Mouse (Mus musculus) retina, embryonic 14.5 days (tissue): Measurements from ENCODE around the gene Klc3.

Source experiments
- DNase-seq: peaks from one replicate; pipeline ENCODE4 v3.0.0-alpha.2; 2015; ENCODE audit warnings: low spot score

The Klc3 gene

DNA sequence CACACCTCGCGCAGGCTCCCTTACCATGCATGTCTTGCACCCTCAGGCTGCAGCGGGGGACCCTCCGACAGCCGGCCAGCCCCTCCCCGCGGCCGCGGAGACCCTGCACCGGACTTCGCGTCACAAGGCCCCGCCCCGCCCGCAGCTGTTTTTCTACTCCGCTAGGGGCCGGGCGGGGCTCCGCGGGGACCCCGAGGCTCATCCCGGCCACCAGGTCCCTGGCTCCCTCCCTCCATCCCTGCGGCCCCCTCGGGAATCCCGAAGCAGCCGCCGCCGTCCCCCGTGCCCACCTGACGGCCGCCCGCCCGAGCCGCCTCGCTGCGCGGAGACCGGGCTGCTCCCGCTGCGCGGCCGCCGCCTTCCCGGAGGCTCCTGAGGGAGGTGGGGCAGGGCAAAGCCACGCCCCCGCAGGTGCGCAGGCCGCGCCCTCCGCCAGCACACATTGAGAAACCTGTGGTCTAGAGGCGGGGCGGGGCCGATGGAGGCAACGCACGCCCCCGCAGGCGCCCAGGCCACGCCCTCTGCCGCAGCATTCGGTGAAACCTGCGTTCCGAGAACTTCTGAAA lies at the start of gene Klc3:
Gene Klc3 (minus strand): TSS at position 374 of the 566 bp plus-strand sequence.
- peak; percentile 56 for DNase-seq

DNA sequence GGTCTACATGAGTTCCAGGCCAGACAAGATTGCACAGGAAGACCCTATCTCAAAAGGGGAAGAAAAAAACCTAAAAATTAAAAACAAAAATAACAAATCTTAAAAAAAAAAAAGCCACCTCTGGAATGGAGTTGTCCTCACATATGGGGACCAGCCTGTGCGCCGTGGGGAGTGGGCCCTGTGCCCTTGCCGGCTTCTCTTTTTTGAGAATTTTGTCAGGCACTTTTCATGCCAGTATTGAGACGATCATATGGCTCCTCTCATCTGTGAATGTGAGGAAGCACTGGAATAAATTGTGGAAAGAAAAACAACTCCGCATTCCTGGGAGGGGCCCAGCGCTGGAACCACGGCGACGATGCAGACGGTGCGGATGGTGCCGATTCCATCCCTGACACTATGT lies 45.3 kb upstream of the Klc3 start:
- no peak for DNase-seq

DNA sequence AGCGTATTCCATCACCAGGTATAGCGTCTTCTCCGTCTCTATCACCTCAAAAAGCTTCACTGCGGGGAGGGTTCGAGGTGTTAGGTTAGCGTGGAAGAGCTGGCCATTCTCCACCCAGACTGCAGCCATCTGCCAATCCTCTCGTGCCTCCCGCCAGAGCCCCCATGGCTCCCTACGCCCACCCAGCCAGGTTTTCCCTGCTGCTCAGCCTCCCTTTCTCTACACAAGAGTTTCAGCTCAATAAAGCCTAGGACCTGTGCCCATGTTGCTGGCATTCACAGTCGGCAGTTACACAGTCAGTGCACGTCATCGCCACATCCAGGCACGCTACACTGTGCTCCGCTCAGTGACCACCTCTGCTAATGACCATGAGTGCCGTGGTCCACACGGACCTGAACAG lies 43.8 kb upstream of the Klc3 start:
- DNase-seq, result no peak

DNA sequence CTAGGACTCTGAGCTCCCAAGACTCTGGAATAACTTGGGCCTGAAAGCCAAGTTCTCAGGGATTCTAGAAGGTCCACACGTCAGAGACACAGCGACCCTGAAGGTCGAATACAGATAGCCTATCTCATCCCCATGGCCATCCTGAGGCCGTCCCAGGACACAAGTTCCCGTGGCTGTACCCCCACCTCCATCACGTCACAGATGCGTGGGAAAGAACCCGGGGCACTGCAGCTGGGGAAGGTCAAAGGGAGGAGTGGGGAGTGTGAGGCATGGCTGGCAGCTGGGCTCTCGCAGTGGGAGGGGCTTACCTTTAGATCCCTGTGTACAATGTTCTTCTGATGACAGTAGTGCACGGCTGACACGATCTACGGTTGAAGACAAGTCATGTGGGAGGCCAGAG lies 40.9 kb upstream of the Klc3 start:
- DNase-seq, result no peak

DNA sequence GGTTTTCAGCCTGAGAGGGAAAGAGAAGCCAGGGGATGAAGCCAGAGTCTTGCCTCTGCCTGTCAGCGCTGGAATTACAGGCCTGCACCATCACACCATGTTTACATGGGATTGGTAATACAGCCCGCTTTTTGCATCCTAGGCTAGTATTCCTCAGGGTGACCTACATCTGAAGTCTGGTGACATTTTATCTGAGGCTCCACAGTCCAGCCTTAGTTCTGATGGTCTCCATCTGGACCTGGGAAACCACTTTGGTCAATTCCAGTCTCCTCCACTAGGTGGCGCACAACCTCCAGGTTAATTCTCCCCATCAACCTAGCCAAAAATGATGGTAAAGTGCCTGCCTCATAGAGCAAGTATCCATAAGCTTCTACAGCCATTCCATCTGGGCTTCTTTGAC lies 39.4 kb upstream of the Klc3 start:
- DNase-seq, result peak; percentile 92

DNA sequence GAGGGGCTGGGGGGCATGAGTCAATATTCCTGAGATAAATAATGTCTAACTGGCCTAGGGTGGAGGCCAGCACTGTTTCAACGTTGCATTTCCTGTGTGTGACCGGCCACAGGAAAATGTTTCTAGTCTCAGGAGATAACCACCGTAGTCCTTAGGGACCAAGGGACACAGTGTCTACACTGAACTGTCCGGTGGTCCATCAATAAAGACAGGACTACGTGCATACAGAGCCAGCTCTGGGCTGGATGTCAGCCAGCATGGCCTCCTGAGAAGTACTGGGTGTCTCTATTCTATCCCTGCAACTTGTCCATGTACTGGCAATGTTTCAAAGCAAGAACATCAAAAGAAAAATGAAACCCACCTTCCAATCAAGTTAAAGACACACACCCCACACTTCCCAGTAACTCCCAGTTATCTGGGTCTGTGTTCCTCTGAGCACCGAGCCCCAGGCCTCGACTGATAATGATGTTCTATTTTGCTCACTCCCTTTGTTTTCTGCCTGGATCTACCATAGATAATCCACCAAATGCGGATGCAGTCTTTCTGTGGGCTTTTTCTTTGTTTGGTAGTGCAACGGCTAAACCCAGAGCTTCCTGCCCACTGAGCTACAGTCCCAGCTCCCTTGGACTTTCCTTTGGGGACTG lies 37.7 kb upstream of the Klc3 start:
- no peak for DNase-seq

DNA sequence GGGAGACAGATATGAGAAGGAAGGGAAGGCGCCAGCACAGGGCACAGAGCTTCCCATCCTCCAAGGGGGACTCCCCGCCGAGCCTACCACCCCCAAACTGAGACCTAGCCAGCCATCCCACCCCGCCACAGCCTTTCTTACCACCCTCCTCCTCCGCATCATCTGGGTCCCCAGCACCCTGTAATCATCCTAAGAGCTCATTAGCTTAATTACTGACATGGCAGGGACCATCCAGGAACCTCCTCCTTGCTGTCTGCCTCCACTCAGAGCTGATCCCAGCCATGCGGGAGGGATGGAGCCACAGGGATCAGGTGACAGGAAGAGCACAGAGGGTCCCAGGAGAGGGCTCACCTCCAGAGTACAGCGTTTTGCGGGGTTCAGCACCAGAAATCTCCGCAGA lies 33.1 kb upstream of the Klc3 start:
- no peak for DNase-seq

DNA sequence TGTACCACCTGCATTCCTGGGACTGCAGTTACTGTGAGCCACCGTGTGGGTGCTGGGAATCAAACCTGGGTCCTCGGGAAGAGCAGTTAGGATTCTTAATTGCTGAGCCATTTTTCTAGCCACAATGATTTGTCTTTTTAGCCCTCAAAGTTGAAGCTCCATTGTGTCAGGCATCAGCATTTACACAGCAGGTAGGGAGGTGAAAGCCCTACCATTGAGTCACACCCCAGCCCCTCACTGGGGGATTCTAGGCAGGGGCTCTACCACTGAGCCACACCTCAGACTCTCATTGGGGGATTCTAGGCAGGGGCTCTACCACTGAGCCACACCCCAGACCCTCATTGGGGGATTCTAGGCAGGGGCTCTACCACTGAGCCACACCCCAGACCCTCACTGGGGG lies 32.4 kb upstream of the Klc3 start:
- no peak for DNase-seq

DNA sequence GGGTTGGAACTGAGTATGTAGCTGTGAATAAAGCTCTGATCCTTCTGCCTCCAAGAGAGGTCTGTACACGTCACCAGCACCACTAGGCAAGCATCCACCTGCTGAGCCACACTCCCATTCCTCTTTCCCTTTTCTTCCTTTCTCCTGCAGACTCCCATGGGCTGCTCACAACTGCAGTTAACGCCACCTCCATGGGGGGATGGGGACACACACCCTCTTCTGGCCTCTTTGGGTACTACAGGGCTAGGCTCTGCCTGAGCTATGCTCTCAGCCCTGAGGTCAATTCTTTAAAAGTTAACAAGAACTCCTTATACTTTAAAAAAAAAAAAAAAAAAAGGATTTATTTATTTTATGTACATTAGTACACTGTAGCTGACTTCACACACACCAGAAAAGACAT lies 28.6 kb upstream of the Klc3 start:
- DNase-seq, result peak; percentile 21

DNA sequence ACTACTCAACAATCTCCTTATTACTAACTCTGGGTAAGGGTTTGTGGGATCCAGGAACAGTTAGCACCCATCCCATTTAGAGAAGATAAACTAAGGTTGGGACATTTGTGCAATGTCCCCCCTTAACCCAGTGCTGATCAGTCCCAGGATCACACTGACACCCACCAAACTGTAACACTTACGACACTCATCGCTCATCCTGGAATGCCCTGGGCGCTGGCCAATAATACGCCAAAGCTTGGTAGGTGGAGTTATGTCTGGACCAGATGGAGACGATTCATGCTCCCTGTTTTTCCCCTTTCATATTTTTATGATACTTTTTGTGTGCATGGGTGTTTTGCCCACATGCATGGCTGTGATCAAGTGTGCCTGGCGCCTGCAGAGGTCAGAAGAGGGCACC lies 26.5 kb upstream of the Klc3 start:
- DNase-seq, result no peak

DNA sequence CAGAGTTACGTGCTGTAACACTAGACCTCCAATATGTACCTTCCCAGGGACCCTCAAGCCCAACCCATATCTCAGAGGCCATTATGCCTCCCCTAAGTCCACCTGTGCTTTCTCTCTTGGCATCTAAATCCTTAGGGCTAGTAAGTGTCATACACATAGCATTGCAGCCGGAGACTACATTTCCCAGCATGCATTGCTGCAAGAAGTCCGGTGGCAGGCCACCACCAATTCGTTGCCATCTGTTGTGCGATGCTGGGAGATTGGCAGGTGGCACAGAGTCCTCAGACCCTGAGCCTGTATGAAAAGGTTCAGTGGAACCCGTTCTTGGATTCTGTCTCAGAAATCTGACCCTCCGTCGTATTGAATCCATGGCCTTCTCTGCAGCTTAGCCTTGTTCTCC lies 25.8 kb upstream of the Klc3 start:
- peak; percentile 60 for DNase-seq

DNA sequence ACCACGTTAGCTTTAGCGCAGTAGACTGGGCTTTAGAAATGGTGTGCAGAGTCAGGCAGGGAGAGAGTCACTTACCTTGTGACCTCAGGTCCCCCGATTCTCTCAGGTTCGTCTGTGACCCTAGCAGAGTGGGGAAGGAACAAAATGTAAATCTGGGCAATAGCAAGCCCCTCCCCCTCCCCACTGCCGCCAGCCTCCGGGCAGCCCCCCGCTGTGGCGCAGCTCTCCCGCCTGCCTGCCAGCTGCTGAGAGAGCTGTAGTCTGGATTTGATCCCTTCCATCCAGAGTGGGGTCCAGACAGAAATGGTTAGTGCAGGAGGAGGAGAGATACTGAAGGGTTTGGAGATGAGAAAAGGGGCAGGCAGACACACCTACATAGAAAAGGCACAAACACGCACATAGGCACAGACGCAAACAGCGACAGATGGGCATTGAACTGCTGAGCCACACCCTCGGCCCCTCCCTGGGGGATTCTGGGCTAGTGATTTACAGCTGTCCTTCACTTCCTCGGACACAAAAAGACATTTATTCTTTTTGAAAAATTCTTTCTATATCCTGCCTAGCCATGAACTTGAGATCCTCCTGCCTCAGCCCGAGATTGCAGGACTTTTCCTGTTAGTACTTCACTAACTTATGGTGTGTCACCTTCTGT lies 24.2 kb upstream of the Klc3 start:
- DNase-seq, result no peak

DNA sequence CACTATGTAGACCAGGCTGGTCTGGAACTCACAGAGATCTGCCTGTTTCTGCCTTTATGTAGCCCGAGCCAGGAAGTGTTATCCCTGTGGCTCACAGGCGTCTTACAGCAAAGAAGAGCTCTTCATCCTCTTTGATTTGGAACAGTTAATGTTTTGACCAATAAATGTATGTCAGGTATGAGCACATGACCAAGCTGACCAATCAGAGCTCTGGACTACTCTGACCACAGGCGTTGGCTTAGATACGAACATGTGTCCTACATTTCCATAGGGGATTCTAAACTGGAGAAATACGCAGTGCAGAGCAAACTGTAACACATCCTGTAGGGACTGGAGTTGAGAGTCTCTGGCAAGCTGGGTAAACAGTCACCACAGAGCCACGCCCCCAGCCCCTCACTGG lies 23.0 kb upstream of the Klc3 start:
- no peak for DNase-seq

DNA sequence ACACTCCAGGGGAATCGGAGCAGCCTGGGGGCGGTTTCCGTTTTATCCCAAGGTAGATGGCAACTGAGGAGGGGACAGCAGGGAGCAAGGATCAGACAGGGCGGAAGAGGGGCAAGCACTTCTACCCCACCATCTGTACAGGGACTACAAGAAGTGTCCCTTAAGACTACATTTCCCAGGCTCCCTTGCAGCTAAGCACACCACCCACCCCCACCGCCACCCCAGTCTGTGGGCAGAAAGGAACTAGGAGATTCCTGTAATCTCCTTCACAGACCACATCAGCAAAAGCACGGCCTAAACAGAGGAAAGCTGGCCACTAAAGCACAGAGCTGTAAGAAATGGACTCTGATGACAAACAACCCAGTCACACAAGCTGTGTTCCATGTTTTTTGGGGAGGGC lies 22.4 kb upstream of the Klc3 start:
- DNase-seq, result no peak

DNA sequence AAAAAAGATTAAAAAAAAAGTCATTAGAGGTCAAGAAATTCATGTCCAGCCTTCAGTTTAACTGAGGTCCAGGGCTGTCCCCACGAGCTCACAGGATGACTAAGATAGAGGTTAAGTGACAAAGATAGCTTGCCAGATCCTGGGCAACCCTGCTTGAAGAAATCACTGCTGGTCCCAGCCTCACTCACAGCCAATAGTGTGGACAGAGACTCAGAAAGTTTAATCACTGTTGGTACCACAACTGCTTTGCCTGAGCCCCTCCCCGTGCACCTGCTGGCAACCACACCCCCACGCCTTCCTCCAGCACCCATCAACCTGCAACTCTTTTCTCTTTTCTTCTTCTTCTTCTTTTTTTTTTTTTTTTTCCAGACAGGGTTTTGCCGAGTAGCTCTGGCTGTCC lies 20.1 kb upstream of the Klc3 start:
- DNase-seq, result no peak

DNA sequence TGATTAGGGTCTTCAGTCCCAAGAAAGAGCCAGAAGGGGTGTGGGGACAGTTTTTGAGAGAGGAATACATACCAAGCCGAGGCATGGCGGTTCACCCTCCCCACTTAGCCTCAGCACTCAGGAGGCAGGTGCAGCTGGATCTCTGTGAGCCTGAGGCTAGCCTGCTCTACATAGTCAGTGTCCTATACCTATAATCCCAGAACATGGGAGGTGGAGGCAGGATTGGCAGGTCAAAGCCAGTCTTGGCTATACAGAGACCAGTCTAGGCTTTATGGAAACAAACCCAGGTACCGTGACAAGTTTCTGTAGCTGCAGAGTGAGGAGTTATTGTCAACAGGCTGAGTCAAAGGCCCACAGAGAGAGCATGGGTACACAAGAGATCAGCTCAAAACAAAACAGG lies 19.2 kb upstream of the Klc3 start:
- DNase-seq, result no peak

DNA sequence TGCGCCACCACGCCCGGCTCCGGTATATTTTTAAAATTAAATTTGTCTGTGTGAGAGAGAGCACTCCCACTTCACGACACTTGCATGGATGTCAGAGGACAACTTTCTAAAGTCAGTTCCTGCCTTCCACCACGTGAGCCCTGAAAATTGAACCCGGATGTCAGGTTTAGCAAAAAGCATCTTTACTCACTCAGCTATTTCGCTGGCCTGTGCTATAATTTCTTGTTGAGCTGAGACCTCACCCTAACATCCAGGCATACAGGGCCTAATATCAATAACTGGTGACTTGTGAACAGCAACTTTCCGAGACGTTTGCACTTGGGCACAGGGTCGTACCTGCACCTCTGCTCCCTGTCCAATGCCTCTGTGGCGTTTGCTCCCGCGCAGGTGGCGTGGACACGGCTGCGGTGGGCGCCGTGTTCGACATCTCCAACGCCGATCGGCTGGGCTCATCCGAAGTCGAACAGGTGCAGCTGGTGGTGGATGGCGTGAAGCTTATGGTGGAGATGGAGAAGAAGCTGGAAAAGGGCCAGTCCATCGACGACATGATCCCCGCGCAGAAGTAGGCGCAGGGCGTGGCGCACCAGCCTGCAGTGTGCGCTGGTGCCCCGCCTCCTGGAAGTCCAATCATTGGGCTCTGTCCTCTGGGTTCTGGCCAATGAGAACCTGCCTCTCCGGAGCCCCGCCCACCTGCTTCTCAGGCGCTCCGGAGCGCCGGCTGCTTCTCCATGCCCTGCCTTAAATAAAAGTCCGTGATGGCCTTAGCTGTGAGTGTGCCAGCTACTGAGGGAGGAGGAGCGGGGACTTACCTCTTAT lies 17.1 kb upstream of the Klc3 start:
- peak; percentile 90 for DNase-seq

DNA sequence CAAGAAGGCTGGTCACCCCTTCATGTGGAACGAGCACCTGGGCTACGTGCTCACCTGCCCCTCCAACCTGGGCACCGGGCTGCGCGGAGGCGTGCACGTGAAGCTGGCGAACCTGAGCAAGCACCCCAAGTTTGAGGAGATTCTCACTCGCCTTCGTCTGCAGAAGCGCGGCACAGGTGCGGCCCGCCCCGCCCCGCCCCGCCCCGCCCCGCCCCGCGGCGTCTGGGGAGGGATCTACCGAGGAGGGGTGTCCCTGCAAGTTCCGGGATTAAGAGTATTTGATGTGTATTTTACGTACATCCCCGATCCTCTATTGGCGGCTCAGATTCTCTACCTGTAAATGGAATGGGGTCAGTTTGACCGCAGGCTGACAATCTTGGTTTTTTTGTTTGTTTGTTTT lies 16.2 kb upstream of the Klc3 start:
- no peak for DNase-seq

DNA sequence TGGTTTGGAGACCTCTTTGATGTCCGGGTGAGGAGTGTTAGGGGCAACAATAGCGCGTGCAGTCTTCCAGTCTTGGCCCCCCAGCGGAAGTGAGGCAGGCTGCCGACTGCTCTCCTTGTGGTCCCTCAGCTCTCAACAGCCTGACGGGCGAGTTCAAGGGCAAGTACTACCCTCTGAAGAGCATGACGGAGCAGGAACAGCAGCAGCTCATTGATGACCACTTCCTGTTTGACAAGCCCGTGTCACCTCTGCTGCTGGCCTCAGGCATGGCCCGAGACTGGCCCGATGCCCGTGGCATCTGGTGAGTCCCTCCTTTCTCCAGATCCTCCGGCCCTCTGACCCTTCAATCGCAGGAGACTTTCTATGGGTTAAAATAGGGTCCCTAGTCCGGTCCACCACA lies 12.7 kb upstream of the Klc3 start:
- DNase-seq, result no peak

DNA sequence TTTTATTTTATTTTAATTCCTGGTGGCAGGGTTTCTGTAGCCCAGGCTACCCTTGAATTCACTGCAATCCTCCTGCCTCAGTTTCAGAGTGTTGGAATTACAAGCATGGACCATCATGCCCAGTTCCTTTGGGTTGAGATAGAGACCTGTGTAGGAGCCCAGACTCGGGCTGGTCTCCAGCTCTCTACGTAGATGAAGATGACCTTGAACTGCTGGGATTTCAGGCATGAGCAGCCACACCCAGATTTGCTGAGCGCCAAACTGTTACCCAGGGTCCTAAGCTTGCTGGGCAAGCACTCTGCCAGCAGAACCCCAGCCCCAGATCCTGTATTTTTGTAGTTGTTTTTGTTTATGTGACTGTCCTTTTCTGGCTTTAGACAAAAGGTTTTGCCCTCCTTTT lies 9.6 kb upstream of the Klc3 start:
- no peak for DNase-seq

DNA sequence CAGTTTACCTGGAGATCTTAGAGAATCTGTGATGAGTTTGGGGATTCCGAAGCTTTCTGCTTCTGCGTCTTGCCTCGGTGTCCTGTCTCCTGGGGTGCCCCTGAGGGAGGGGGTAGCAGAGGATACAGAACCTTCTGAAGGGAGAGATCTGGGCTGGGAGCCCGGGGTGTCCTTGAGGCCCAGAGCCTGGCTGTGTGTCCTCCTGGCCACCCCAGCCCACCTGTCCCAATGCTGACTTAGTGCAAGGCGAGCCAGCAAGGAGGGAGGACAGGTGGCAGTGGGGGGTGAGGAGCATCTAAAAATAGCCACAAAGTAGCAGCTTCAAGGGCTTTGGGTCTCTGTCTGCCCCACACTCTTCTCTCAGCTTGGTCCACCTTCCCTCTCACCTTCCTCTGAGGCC lies 7.9 kb upstream of the Klc3 start:
- DNase-seq, result no peak

DNA sequence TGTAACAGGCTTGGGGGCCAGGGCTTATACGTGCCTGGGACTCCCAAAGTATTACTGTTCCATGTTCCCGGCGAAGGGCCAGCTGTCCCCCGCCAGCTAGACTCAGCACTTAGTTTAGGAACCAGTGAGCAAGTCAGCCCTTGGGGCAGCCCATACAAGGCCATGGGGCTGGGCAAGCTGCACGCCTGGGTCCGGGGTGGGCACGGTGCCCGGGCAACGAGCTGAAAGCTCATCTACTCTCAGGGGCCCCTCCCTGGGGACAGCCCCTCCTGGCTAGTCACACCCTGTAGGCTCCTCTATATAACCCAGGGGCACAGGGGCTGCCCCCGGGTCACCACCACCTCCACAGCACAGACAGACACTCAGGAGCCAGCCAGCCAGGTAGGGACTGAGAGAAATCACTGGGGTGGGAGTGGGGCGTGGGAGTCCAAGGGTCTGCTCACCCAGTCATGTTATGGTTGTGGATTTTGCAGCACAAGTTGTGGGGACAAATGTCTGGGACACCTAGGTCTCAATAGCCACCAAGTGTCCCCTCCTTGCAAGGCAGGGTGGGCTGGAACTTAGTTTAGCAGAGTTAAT lies 7.0 kb upstream of the Klc3 start:
- DNase-seq, result no peak

DNA sequence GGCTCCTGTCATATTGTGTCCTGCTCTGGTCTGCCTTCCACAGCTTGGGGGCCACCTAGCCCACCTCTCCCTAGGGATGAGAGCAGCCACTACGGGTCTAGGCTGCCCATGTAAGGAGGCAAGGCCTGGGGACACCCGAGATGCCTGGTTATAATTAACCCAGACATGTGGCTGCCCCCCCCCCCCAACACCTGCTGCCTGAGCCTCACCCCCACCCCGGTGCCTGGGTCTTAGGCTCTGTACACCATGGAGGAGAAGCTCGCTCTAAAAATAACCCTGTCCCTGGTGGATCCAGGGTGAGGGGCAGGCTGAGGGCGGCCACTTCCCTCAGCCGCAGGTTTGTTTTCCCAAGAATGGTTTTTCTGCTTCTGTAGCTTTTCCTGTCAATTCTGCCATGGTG lies 5.8 kb upstream of the Klc3 start:
- DNase-seq, result no peak
